Mouse (Mus musculus) lung, postnatal 0 days (tissue): ENCODE data around the gene Olfr980.

Experiments
- CTCF ChIP-seq: IDR thresholded peaks from 2 replicates; pipeline ENCODE4 v1.5.1; 2016; ENCODE audit warnings: antibody characterized with exemption, mild to moderate bottlenecking
- EP300 ChIP-seq: IDR thresholded peaks from 2 replicates; pipeline ENCODE4 v1.6.1; 2016; ENCODE audit warnings: antibody characterized with exemption, mild to moderate bottlenecking, control low read depth

GRCm38 (mm10) chr9:40003365-40003764 lies 6.0 kb downstream of the Olfr980 start, which contains the start of gene Olfr979:
- TF ChIP-seq CTCF (no peak), EP300 (no peak)
